Mouse (Mus musculus): ENCODE results near the gene Prr19.

DNA sequence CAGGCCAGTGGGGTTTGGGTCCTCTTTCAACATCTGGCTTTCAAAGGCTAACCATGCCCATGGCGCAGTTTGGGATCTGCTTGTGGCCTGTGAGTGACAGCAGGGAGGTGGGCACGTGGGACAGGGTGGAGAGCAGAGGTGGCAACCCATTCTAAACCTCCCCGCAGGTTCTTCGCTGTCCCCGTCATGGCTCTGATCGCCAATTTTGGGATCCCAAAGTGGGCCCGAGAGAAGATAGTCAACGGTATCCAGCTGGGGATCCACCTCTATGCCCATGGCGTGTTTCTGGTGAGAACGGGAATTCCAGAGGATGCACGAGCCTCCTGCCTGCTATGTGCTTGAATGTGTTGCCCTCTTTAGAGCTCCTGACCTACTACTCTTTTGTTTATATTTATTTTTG, 10.0 kb downstream of the Prr19 start:
- TF ChIP-seq POLR2A (IDR thresholded peaks at IDR 0.05; ENCODE audit: insufficient read depth, low read length) (no peak), CTCF (IDR thresholded peaks at IDR 0.05; ENCODE audit: low read depth, low read length) (no peak)

Measured in ES-Bruce4 (cell line).